Mouse (Mus musculus) bone marrow macrophage, adult 2 months (primary cell): ENCODE results near the gene Aanat.

ENCODE experiments used
- CTCF ChIP-seq: IDR thresholded peaks from 2 replicates; pipeline ENCODE4 v1.5.1; 2012; ENCODE audit warnings: low read depth, mild to moderate bottlenecking, low read length, moderate library complexity
- POLR2A ChIP-seq: IDR thresholded peaks from 2 replicates; pipeline ENCODE4 v1.6.1; 2012; ENCODE audit warnings: mild to moderate bottlenecking, low read depth, low read length, borderline replicate concordance

- TF ChIP-seq POLR2A: no peak
- TF ChIP-seq CTCF: no peak
These were observed 21.5 kb downstream of the Aanat start for GRCm38 (mm10) chr11:116607717-116608116.
